Mouse (Mus musculus) midbrain, embryonic 13.5 days (tissue): ENCODE measurements at regions not wholly inside any gene's neighbourhood (a gene's known extent, or its start where the extent isn't known, plus 50 kb on each side); places are given as distances from the start of the nearest gene placed in this dataset.
A peak's percentile ranks its signal among the peaks of the same experiment; 100 is the strongest.
"Not testable (repeated sequence)": the region's sequence is repeated elsewhere in the genome, so short reads cannot be mapped to it uniquely, and the experiment has no call there.

Experiments
- ATAC-seq: fragments of 200-750 bp; cut with Nextera tagmentation; 2 replicates; pipeline ENCODE4 v1.8.0; 2017; ENCODE audit warnings: mild to moderate bottlenecking, moderate TSS enrichment, moderate library complexity
- H3K27ac ChIP-seq: fragments of 300-500 bp; sonication (generic); 2 replicates; pipeline ENCODE4 v1.5.1; 2015; ENCODE audit warnings: inconsistent platforms, mild to moderate bottlenecking, moderate library complexity
- H3K27me3 ChIP-seq: fragments of 300-500 bp; sonication (generic); 2 replicates; pipeline ENCODE4 v1.6.1; 2015; ENCODE audit warnings: mild to moderate bottlenecking, inconsistent platforms
- H3K36me3 ChIP-seq: fragments of 300-500 bp; sonication (generic); 2 replicates; pipeline ENCODE4 v1.6.1; 2015; ENCODE audit warnings: mild to moderate bottlenecking, inconsistent platforms
- H3K4me1 ChIP-seq: fragments of 300-500 bp; sonication (generic); replicated peaks from 2 replicates; pipeline ENCODE4 v1.6.1; 2015; ENCODE audit warnings: inconsistent platforms
- H3K4me2 ChIP-seq: fragments of 300-500 bp; sonication (generic); replicated peaks from 2 replicates; pipeline ENCODE4 v1.6.1; 2015; ENCODE audit warnings: moderate library complexity, mild to moderate bottlenecking, inconsistent platforms
- H3K4me3 ChIP-seq: fragments of 300-500 bp; sonication (generic); replicated peaks from 2 replicates; pipeline ENCODE4 v1.5.1; 2015; ENCODE audit warnings: mild to moderate bottlenecking, inconsistent platforms
- H3K9ac ChIP-seq: fragments of 300-500 bp; sonication (generic); replicated peaks from 2 replicates; pipeline ENCODE4 v1.6.1; 2015; ENCODE audit warnings: mild to moderate bottlenecking, inconsistent platforms
- H3K9me3 ChIP-seq: fragments of 300-500 bp; sonication (generic); 2 replicates; pipeline ENCODE4 v1.6.1; 2016; ENCODE audit warnings: mild to moderate bottlenecking, inconsistent platforms
- WGBS: fragments of 180-500 bp; shearing (Covaris S2); methylation state at CpG from one replicate; pipeline ENCODE4 v1.1.7; 2015; 5-methylcytosine and 5-hydroxymethylcytosine counted together

DNA sequence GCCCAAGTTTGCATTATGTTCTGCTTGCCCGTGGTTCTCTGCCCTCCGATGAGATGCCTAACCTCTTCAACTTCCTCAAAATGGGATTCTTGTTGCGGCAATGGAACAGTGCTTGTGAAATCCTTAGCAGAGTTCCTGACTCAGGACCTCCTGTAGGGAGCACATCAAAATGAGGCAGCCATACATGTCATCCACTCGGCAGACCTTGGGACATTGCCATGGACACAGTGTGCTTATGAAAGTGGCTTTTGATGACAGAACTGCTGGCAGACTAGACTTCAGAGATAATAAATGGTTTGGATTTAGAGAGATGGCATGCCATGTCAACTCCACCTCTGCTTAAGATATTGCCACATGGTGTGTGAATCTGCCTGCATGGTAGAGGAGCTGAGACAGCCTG, 489.4 kb downstream of the Tns1 start:
- 0 out of 2 replicates have a peak, but pooled peaks cover 4% of the 10 kb centered on the region for H3K4me1 ChIP-seq
- ATAC-seq, result no peak
- no peaks in the 10 kb centered on the region for H3K36me3 ChIP-seq
- 83% methylated on average over 4 of the region's 4 CpGs for WGBS
- no peaks in the 10 kb centered on the region for H3K9me3 ChIP-seq
- H3K4me2 ChIP-seq, result no peak overlapping the region
- no peak overlapping the region for H3K9ac ChIP-seq
- no peaks in the 10 kb centered on the region for H3K27me3 ChIP-seq
- no peak overlapping the region for H3K27ac ChIP-seq
- H3K4me3 ChIP-seq, result no peak overlapping the region

DNA sequence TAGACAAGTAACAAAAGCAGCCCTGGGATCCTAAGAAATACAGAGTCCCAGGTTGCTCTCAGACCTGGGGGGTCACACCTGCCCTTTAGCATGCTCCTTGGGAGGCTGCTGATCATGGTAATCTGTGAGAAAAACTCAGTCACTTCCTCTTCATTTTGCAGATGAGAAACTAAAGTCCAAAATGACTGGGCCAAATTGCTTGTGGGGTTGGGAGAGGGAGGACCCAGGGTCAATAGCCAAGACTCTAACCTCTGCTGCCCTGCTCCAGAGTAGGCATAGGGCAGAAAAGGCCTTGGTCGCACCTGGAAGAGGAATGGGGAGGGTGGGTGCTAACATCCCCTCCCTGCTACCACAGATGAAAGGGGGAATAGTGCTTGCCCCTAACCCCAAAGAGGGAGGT, 491.2 kb downstream of the Tns1 start:
- no peaks in the 10 kb centered on the region for H3K9me3 ChIP-seq
- 76% methylated on average over 1 of the region's 1 CpGs for WGBS
- no peaks in the 10 kb centered on the region for H3K36me3 ChIP-seq
- no peak for ATAC-seq
- H3K27me3 ChIP-seq, result no peaks in the 10 kb centered on the region
- H3K4me3 ChIP-seq, result no peak overlapping the region
- no peak overlapping the region for H3K27ac ChIP-seq
- no peak overlapping the region for H3K9ac ChIP-seq
- H3K4me2 ChIP-seq, result no peak overlapping the region
- 0 out of 2 replicates have a peak, but pooled peaks cover 3% of the 10 kb centered on the region for H3K4me1 ChIP-seq

DNA sequence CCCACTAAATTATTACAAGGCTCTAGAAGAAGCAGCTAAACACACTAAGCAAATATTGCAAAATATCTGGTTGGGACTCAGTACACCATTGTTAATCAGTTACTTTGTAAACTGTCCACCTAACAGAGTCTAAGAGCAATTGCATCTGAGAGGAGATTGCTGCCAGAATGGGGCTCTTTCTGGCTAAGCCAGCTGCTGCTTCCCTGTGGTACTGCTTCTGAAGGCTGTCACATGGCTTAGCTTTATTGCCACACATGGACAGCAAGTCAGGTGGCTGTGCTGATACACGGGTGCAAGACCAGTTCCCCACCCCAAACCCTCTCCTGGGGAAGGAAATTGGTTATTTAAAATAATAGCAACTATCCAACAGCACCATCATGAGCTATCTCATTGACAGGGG, 493.9 kb downstream of the Tns1 start:
- H3K27ac ChIP-seq, result no peak overlapping the region
- no peak overlapping the region for H3K4me3 ChIP-seq
- WGBS, result 47% methylated on average over 1 of the region's 1 CpGs
- H3K4me2 ChIP-seq, result no peak overlapping the region
- H3K9me3 ChIP-seq, result no peaks in the 10 kb centered on the region
- H3K27me3 ChIP-seq, result no peaks in the 10 kb centered on the region
- H3K4me1 ChIP-seq, result 0 out of 2 replicates have a peak, but pooled peaks cover 3% of the 10 kb centered on the region
- no peak overlapping the region for H3K9ac ChIP-seq
- H3K36me3 ChIP-seq, result no peaks in the 10 kb centered on the region
- no peak for ATAC-seq

DNA sequence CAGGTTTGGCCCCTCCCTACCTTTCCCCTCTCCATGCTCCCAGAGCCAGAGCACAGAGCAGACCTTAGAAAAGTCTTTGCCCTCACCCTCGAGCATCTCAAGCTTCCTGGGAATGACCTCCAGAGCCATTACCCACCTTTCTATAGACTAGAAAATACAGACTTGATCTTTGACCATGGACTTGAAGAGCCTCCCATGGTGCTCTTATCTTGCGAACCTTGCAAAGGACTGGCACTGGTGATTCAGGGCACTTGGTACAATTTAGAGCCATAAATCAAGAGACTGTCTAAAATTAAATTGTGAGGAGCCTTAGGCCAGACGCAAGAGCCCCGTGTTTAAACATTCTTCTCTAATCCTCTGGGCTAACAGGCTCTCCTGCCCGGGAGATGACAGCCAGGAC, 498.9 kb downstream of the Tns1 start:
- no peaks in the 10 kb centered on the region for H3K27me3 ChIP-seq
- no peaks in the 10 kb centered on the region for H3K36me3 ChIP-seq
- no peak overlapping the region for H3K9ac ChIP-seq
- H3K27ac ChIP-seq, result no peak overlapping the region
- no peak overlapping the region for H3K4me3 ChIP-seq
- WGBS, result 86% methylated on average over 5 of the region's 5 CpGs
- H3K4me2 ChIP-seq, result no peak overlapping the region
- H3K4me1 ChIP-seq, result 0 out of 2 replicates have a peak, but pooled peaks cover 1% of the 10 kb centered on the region
- no peaks in the 10 kb centered on the region for H3K9me3 ChIP-seq
- ATAC-seq, result no peak

DNA sequence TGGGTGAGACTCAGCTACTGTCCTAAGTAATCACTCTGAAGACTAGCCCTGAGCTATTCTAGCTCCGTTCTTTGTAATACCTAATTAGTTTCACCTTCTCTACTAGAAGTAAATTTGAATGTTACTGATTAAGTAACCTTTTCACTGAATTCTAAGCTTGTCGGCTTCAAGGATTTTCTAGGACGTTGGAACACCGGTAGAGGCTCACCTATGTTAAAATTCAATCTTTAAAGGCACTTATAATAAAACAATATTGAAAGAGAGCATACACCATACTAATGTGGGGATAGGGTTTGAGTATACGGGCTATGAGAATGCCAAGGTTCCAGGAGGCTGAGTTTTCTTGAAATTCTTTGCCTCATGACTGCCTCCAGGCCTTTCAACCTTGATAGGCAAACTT, 503.1 kb downstream of the Tns1 start:
- not testable (repeated sequence) for H3K27me3 ChIP-seq, H3K36me3 ChIP-seq, H3K4me3 ChIP-seq, H3K4me1 ChIP-seq, ATAC-seq, H3K27ac ChIP-seq, H3K9me3 ChIP-seq, H3K9ac ChIP-seq, H3K4me2 ChIP-seq
- 87% methylated on average over 5 of the region's 5 CpGs for WGBS

DNA sequence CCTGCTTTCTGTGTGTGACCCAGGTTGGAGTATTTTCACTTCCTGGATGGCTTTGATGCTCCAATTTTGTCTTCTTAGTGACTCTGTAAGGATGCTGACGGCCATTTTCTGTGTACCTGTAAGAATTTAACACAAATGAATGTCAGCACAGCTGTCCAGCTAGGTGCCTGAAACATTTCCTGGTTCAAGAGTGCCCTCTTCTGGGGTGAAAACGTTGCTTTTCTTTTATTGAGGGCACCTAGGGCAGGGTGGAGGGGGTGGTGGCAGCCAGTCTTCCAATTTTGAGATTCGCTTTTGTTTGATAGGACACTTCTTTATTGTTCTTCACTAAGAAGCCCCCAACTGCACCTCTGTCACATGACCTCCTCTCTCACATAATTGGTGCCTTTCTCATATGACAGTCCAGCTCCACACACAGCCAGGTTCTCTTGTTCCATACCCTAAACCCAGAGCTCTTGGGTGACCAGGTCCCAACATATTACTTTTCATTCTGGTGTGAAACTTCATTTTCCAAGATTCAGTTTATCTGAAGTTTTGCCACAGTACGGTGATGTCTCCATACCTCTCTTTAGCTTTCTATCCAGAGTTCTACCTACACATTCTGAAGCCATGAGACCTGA, 505.6 kb downstream of the Tns1 start:
- H3K4me1 ChIP-seq, result no peaks in the 10 kb centered on the region
- no peak overlapping the region for H3K27ac ChIP-seq
- no peaks in the 10 kb centered on the region for H3K9me3 ChIP-seq
- peak; percentile 43; the same call in 1 of the 2 replicates for ATAC-seq
- H3K36me3 ChIP-seq, result no peaks in the 10 kb centered on the region
- no peak overlapping the region for H3K4me3 ChIP-seq
- 42% methylated on average over 4 of the region's 4 CpGs for WGBS
- H3K4me2 ChIP-seq, result no peak overlapping the region
- no peaks in the 10 kb centered on the region for H3K27me3 ChIP-seq
- no peak overlapping the region for H3K9ac ChIP-seq

DNA sequence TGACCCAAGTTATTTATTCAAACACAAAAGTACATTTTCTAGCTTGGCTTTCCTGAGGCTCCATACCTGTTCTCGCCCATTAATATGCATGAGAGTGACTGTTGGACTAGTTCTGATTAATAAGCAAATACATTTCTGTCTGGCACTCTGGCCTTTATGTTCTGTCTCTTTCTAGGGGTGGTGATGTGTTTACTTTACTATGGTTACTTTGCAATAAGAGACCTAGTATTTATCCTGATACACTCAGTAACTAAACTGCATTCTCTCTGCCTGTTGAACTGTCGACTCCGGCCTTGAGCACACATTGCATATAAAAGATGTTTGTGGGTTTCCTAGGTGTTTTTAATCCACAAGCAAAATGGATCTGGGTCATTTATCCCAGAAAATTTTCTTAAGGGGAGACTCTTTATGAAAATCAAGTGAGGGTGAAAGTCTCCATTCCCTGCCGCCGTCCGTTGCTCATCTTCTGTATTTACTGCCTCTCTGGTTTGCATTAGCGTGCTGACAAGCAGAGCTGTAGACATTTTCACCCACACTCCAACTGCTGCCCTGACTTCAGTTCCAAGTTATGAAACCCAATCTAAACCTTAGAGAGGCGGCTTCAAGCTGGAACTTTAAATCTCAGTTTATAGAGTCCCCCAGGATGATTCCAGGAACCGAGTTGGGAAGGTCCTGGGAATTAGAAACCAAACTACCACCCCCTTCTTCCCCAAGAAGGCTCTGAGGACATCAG, 530.4 kb downstream of the Tns1 start:
- 86% methylated on average over 9 of the region's 9 CpGs for WGBS
- no peak for ATAC-seq
- no peak overlapping the region for H3K27ac ChIP-seq

DNA sequence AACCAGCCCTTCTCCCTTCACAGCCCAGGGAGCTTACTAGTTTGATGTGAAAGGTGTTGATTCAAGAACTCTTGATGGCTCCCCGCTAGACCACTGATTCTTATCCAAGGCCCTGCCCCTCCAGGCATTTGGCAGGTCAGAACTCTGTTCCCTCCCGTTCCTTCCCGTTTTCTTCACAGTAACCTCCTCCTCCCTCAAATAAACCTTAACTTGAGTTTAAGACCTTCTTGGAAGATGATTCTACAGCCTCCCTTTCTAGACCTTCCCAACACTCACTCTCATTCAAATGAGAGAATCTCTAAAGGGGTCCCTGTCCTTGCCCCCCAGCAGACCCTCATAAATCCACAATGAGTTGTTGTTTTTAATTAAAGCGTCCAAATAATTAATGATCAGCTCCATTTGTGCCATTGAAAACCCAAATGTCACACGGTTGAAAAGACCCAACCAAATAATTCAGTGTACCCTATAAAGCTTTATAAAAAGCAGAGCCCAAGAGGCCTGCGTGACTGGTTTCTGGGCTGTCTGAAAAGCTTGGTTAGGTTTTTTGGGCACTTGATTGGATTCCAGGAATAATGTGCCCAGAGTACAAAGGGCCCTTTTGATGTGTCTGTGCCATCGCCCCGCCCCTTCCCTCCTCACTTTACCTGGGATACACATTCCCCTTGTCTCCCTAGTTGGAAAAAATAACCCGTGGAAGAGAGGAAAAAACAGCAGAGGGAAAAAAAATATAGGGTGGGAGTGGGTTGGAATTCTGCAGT, 532.7 kb downstream of the Tns1 start:
- 66% methylated on average over 9 of the region's 9 CpGs for WGBS

More for the DNA sequence above, 530.4 kb downstream of the Tns1 start:
- Histone ChIP-seq H3K4me3 (no peak overlapping the region), H3K36me3 (no peaks in the 10 kb centered on the region), H3K9me3 (no peaks in the 10 kb centered on the region), H3K27me3 (no peaks in the 10 kb centered on the region), H3K4me2 (no peak overlapping the region), H3K9ac (no peak overlapping the region), H3K4me1 (no peaks in the 10 kb centered on the region)

DNA sequence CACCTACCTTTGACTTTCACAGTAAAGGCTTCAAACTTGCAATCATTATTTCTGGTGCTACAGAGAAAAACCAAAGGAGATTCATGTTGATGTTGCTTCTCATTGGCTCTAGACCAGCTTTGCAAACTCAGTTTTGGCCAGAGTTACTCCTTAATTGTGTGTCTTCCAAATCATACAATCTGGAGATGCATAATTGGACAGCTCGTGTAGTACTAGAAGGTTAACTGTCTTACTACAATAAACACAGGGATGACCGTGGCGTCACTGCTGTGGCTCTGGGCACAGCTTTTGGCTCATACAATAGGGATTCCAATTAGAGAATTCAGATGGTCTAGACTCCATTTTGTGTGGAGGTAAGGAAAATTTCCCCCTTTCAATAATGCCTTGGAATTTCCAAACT, 544.6 kb downstream of the Tns1 start:
- Histone ChIP-seq H3K4me3 (no peak overlapping the region), H3K27me3 (no peaks in the 10 kb centered on the region), H3K9ac (no peak overlapping the region), H3K27ac (no peak overlapping the region), H3K36me3 (no peaks in the 10 kb centered on the region), H3K4me2 (no peak overlapping the region), H3K9me3 (no peaks in the 10 kb centered on the region), H3K4me1 (no peaks in the 10 kb centered on the region)
- ATAC-seq, result no peak
- 92% methylated on average over 3 of the region's 3 CpGs for WGBS

More for the DNA sequence above, 532.7 kb downstream of the Tns1 start:
- Histone ChIP-seq H3K4me1 (no peaks in the 10 kb centered on the region), H3K36me3 (no peaks in the 10 kb centered on the region), H3K9me3 (no peaks in the 10 kb centered on the region), H3K4me2 (no peak overlapping the region), H3K27me3 (no peaks in the 10 kb centered on the region), H3K27ac (no peak overlapping the region), H3K4me3 (no peak overlapping the region), H3K9ac (no peak overlapping the region)
- ATAC-seq, result no peak

DNA sequence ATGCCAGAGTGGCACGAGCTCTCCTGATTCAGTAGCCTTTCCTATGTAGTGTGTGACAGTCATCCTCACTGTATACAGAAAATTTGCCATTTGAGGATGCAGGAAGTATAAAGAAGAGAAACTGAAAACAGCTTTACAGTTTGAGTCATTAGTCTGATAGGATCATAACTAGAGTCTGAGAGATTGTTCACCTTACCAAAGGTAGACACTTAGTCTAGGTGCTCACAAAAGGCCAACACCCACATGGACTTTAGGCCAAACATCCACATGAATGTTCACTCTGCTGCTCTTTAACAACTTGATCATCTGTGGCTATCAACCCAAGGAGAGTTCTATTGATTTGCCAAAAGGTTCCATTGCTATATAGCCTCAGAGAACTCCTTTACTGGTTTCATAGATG, 547.2 kb downstream of the Tns1 start:
- WGBS, result 90% methylated on average over 1 of the region's 1 CpGs
- H3K27me3 ChIP-seq, result no peaks in the 10 kb centered on the region
- no peaks in the 10 kb centered on the region for H3K9me3 ChIP-seq
- no peak overlapping the region for H3K9ac ChIP-seq
- H3K36me3 ChIP-seq, result no peaks in the 10 kb centered on the region
- no peak overlapping the region for H3K4me2 ChIP-seq
- no peak overlapping the region for H3K4me3 ChIP-seq
- no peak overlapping the region for H3K27ac ChIP-seq
- ATAC-seq, result no peak
- H3K4me1 ChIP-seq, result no peaks in the 10 kb centered on the region

DNA sequence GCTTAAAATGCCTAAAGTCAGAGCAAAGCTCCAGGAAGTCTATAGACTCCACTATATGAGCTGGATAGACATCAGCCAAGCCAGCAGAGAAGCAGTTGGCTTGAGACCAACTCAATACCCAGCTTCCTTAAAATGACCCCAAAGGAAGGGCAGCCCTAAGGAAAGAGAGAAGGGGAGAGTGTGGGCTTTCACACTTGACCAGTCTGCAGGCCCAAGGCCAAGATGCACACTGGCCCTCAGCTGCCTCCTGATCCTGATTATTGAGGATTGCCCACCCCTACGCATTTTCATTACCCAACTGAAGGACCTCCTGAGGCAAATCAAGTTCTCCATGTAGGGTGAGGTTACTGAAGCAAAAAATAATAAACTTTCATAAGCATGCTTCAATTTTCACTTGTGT, 548.6 kb downstream of the Tns1 start:
- Histone ChIP-seq H3K9me3 (no peaks in the 10 kb centered on the region), H3K9ac (no peak overlapping the region), H3K4me1 (no peaks in the 10 kb centered on the region), H3K27ac (no peak overlapping the region), H3K4me3 (no peak overlapping the region), H3K4me2 (no peak overlapping the region), H3K36me3 (no peaks in the 10 kb centered on the region), H3K27me3 (no peaks in the 10 kb centered on the region)
- ATAC-seq, result no peak
- WGBS, result 72% methylated on average over 1 of the region's 1 CpGs

DNA sequence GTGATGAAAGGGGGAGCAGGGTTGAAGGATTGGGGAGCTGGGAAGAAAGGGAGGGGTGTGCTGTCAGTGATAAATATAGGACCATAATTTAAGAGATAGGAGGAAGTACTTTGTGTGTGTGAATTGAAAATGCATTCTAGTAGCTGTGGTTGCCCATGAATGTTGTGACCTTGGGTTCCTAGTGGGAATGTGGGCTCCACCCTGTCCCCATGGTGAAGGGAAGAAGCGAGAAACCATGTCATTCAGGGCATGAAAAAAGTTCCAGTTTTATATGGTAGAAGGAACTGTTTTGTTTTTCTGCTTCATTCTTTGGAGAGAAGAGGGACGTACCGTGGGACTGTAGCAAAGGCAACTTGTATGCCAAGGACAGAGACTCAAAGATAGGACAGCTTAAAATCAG, 553.3 kb downstream of the Tns1 start:
- Histone ChIP-seq H3K36me3 (no peaks in the 10 kb centered on the region), H3K4me3 (no peak overlapping the region), H3K9me3 (no peaks in the 10 kb centered on the region), H3K9ac (no peak overlapping the region), H3K27me3 (no peaks in the 10 kb centered on the region), H3K27ac (no peak overlapping the region), H3K4me1 (no peaks in the 10 kb centered on the region), H3K4me2 (no peak overlapping the region)
- 76% methylated on average over 3 of the region's 3 CpGs for WGBS
- no peak for ATAC-seq
